Comparison of ENCODE assay signal across 9 mouse cellular contexts in the genomic region with DNA sequence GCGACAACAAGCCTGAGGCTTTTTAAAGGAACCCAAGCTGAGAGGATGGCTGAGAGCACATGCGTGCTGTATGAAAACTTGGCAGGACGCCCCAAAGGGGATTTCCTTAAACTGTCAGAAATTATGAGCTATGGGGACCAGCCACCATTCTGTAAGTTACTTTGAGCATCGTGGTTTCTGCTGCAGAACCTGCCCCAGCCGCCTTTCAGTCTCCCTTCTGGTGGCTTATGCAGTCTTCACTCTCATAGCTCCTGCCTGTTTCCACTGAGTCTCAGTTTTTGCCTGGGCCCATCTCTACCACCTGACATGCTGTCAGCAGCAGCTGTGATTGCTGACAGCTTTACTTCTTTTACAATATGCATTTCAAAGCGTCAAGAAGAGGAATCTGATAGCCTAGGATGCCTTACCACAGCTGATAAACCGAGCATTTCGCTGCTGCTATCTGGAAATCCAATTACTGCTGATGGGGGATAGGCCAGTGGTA. TPM values are rescaled to one million over a fixed set of nuclear protein-coding genes. Genes with fewer than 3 reads are reported as not detected.
DNase-seq lines count a peak whose midpoint lies in the region; ATAC-seq and TF ChIP-seq lines count a peak whose summit lies in the region.
"Had no signal": no experiment of that assay in that cellular context is flagged by ENCODE, and none has a peak within 500 bp of the region (broad histone marks: within the 10 kb centered on the region; RNA-seq: fewer than 3 reads in every experiment).

No protein-coding gene starts in this region.

- no peaks in the 10 kb centered on the region for H3K36me3 ChIP-seq in heart, embryonic 13.5 days
- H3K36me3 ChIP-seq in stomach, embryonic 14.5 days (ENCODE audit: control insufficient read depth, insufficient read depth, low read length) = no peaks in the 10 kb centered on the region
- no peaks in the 10 kb centered on the region for H3K36me3 ChIP-seq in stomach, postnatal 0 days (ENCODE audit: control insufficient read depth, insufficient read depth, low read length)
- H3K36me3 ChIP-seq in kidney, embryonic 14.5 days (ENCODE audit: control insufficient read depth, insufficient read depth, low read length) = no peaks in the 10 kb centered on the region
- no peaks in the 10 kb centered on the region for H3K36me3 ChIP-seq in splenic B cell, adult 2 months (ENCODE audit: control insufficient read depth, insufficient read depth, low read length, poor library complexity, severe bottlenecking)

- H3K27me3 ChIP-seq in heart, embryonic 13.5 days (replicated peaks) = no peaks in the 10 kb centered on the region
- no peaks in the 10 kb centered on the region for H3K27me3 ChIP-seq in stomach, embryonic 14.5 days (ENCODE audit: control insufficient read depth, insufficient read depth, low read length)
- no peaks in the 10 kb centered on the region for H3K27me3 ChIP-seq in stomach, postnatal 0 days (ENCODE audit: control insufficient read depth, insufficient read depth, low read length)
- no peaks in the 10 kb centered on the region for H3K27me3 ChIP-seq in kidney, embryonic 14.5 days (ENCODE audit: control insufficient read depth, insufficient read depth, low read length)
- H3K27me3 ChIP-seq in splenic B cell, adult 2 months (ENCODE audit: control insufficient read depth, insufficient read depth, low read length, poor library complexity, severe bottlenecking) = no peaks in the 10 kb centered on the region
- H3K27me3 ChIP-seq: megakaryocyte, embryonic 14.5 days had no signal

- H3K9me3 ChIP-seq in heart, embryonic 13.5 days = no peaks in the 10 kb centered on the region
- no peaks in the 10 kb centered on the region for H3K9me3 ChIP-seq in stomach, embryonic 14.5 days (ENCODE audit: control insufficient read depth, low read depth, low read length)
- no peaks in the 10 kb centered on the region for H3K9me3 ChIP-seq in stomach, postnatal 0 days (ENCODE audit: control insufficient read depth, low read length)
- H3K9me3 ChIP-seq in kidney, embryonic 14.5 days (ENCODE audit: control insufficient read depth, low read length) = no peaks in the 10 kb centered on the region

- intact Hi-C loops in heart, postnatal 25 days (cut with DNase I) = no loop called here

- 27% methylated on average over 8 of the region's 8 CpGs for WGBS in heart, embryonic 13.5 days
- 39% methylated on average over 8 of the region's 8 CpGs for WGBS in stomach, embryonic 14.5 days
- WGBS in stomach, postnatal 0 days = 35% methylated on average over 8 of the region's 8 CpGs
- WGBS in kidney, embryonic 14.5 days = 51% methylated on average over 8 of the region's 8 CpGs

- H3K4me1 ChIP-seq in heart, embryonic 13.5 days = peaks cover 18% of the 10 kb centered on the region
- no peaks in the 10 kb centered on the region for H3K4me1 ChIP-seq in stomach, embryonic 14.5 days (ENCODE audit: control insufficient read depth, insufficient read depth, low read length)
- H3K4me1 ChIP-seq in stomach, postnatal 0 days (replicated peaks; ENCODE audit: control insufficient read depth, insufficient read depth) = no peaks in the 10 kb centered on the region
- no peaks in the 10 kb centered on the region for H3K4me1 ChIP-seq in kidney, embryonic 14.5 days (ENCODE audit: control insufficient read depth, insufficient read depth, low read length)

- no peak overlapping the region for H3K9ac ChIP-seq in heart, embryonic 13.5 days
- H3K9ac ChIP-seq in stomach, embryonic 14.5 days (replicated peaks; ENCODE audit: low read depth, low read length) = no peak overlapping the region
- no peak overlapping the region for H3K9ac ChIP-seq in stomach, postnatal 0 days (ENCODE audit: low read length)
- H3K9ac ChIP-seq in kidney, embryonic 14.5 days (ENCODE audit: low read depth, low read length) = no peak overlapping the region

- no peak overlapping the region for H3K4me3 ChIP-seq in heart, embryonic 13.5 days
- H3K4me3 ChIP-seq in stomach, embryonic 14.5 days (ENCODE audit: low read depth, low read length) = no peak overlapping the region
- H3K4me3 ChIP-seq in stomach, postnatal 0 days (ENCODE audit: low read depth, low read length) = no peak overlapping the region
- no peak overlapping the region for H3K4me3 ChIP-seq in kidney, embryonic 14.5 days (ENCODE audit: low read length)
- H3K4me3 ChIP-seq: megakaryocyte, embryonic 14.5 days had no signal

- H3K27ac ChIP-seq in heart, embryonic 13.5 days (replicated peaks) = no peak overlapping the region
- H3K27ac ChIP-seq in stomach, embryonic 14.5 days (ENCODE audit: low read length) = no peak overlapping the region
- no peak overlapping the region for H3K27ac ChIP-seq in stomach, postnatal 0 days (replicated peaks)
- no peak overlapping the region for H3K27ac ChIP-seq in kidney, embryonic 14.5 days (ENCODE audit: low read depth, low read length)

- no peak for ATAC-seq in heart, embryonic 13.5 days (ENCODE audit: extremely low read depth, insufficient number of reproducible peaks, low FRiP score, low TSS enrichment)
- peak; percentile 49; the same call in 1 of the 2 replicates for ATAC-seq in stomach, embryonic 14.5 days (ENCODE audit: insufficient number of reproducible peaks, insufficient read depth, low FRiP score, low read depth)
- no peak; the same call in 1 of the 2 replicates for ATAC-seq in stomach, postnatal 0 days (ENCODE audit: low FRiP score, low TSS enrichment)
- ATAC-seq in kidney, embryonic 14.5 days (ENCODE audit: low FRiP score, low TSS enrichment) = 0 out of 2 replicates have a peak, but pooled peaks have one; percentile 43
- no peak for ATAC-seq in granulocyte monocyte progenitor cell, adult 5-6 weeks (replicated peaks; ENCODE audit: poor library complexity, severe bottlenecking)

- no peak for TF ChIP-seq EP300 in stomach, postnatal 0 days (optimal IDR thresholded peaks at IDR 0.05)

- TF ChIP-seq CTCF in stomach, postnatal 0 days (IDR thresholded peaks at IDR 0.05; ENCODE audit: low read depth) = no peak

- H3K4me2 ChIP-seq in heart, embryonic 13.5 days = peak overlapping the region; percentile 11; the same call in 1 of the 2 replicates
- H3K4me2 ChIP-seq in stomach, embryonic 14.5 days (replicated peaks; ENCODE audit: low read depth, low read length) = no peak overlapping the region
- no peak overlapping the region for H3K4me2 ChIP-seq in stomach, postnatal 0 days (replicated peaks; ENCODE audit: low read depth)
- H3K4me2 ChIP-seq in kidney, embryonic 14.5 days (replicated peaks; ENCODE audit: low read depth, low read length) = no peak overlapping the region

- DNase-seq in heart, postnatal 25 days (ENCODE audit: low spot score) = no peak
- DNase-seq in stomach, postnatal 0 days (ENCODE audit: low spot score) = no peak
- peak; percentile 6 for DNase-seq in splenic B cell, adult 2 months (ENCODE audit: low read depth, low spot score)
- no peak for DNase-seq in spleen, adult 18-20 months

RNA-seq across cellular contexts. Expression of a gene that starts 13.3 kb away (rescaled TPM):
- 0.47 TPM in 1 of 2 replicates, not detected in the other for polyA plus RNA-seq in heart, embryonic 13.5 days (2015; fragmentation: Nextera tagmentation; extraction: Ambion mirVana)
- not detected for total RNA-seq in heart, postnatal 25 days (2021)
- polyA plus RNA-seq in stomach, embryonic 14.5 days (2014; fragmentation: Nextera tagmentation; extraction: Ambion mirVana) = not detected in 2 replicates
- polyA plus RNA-seq in stomach, postnatal 0 days (2015; fragmentation: Nextera tagmentation; extraction: Ambion mirVana) = 0.17 TPM in 1 of 2 replicates, not detected in the other
- not detected in 2 replicates for polyA plus RNA-seq in kidney, embryonic 14.5 days (2014; fragmentation: Nextera tagmentation; extraction: Ambion mirVana)
- total RNA-seq in granulocyte monocyte progenitor cell, adult 5-6 weeks (2014; fragmentation: Nextera tagmentation) = not detected in 2 replicates
- total RNA-seq in granulocyte monocyte progenitor cell, adult 5-6 weeks (2017) = not detected in 2 replicates

RNA-seq across cellular contexts. Expression of a gene that starts 29.1 kb away (rescaled TPM):
- polyA plus RNA-seq in heart, embryonic 13.5 days (2015; fragmentation: Nextera tagmentation; extraction: Ambion mirVana) = 3.4 and 3.7 TPM in 2 replicates
- total RNA-seq in heart, postnatal 25 days (2021) = 1 to 10 TPM; 6.4 to 8.0 TPM
- polyA plus RNA-seq in stomach, embryonic 14.5 days (2014; fragmentation: Nextera tagmentation; extraction: Ambion mirVana) = 4.1 and 5.0 TPM in 2 replicates
- 2.0 and 2.5 TPM in 2 replicates for polyA plus RNA-seq in stomach, postnatal 0 days (2015; fragmentation: Nextera tagmentation; extraction: Ambion mirVana)
- polyA plus RNA-seq in kidney, embryonic 14.5 days (2014; fragmentation: Nextera tagmentation; extraction: Ambion mirVana) = 1.1 and 2.0 TPM in 2 replicates
- total RNA-seq in granulocyte monocyte progenitor cell, adult 5-6 weeks (2014; fragmentation: Nextera tagmentation) = 14.0 and 16.1 TPM in 2 replicates
- total RNA-seq in granulocyte monocyte progenitor cell, adult 5-6 weeks (2017) = 6.3 and 6.5 TPM in 2 replicates

RNA-seq across cellular contexts. Expression of a gene that starts 40.1 kb away (rescaled TPM):
- polyA plus RNA-seq in heart, embryonic 13.5 days (2015; fragmentation: Nextera tagmentation; extraction: Ambion mirVana) = 0.31 and 0.91 TPM in 2 replicates
- total RNA-seq in heart, postnatal 25 days (2021) = not detected
- 1.1 TPM in 1 of 2 replicates, not detected in the other for polyA plus RNA-seq in stomach, embryonic 14.5 days (2014; fragmentation: Nextera tagmentation; extraction: Ambion mirVana)
- polyA plus RNA-seq in stomach, postnatal 0 days (2015; fragmentation: Nextera tagmentation; extraction: Ambion mirVana) = 0.21 TPM in 1 of 2 replicates, not detected in the other
- polyA plus RNA-seq in kidney, embryonic 14.5 days (2014; fragmentation: Nextera tagmentation; extraction: Ambion mirVana) = not detected in 2 replicates
- 0.83 TPM in 1 of 2 replicates, not detected in the other for total RNA-seq in granulocyte monocyte progenitor cell, adult 5-6 weeks (2014; fragmentation: Nextera tagmentation)
- total RNA-seq in granulocyte monocyte progenitor cell, adult 5-6 weeks (2017) = 0.34 and 1.7 TPM in 2 replicates

RNA-seq across cellular contexts. Expression of a gene that starts 43.7 kb away (rescaled TPM):
- 0.95 and 1.2 TPM in 2 replicates for polyA plus RNA-seq in heart, embryonic 13.5 days (2015; fragmentation: Nextera tagmentation; extraction: Ambion mirVana)
- 1 to 10 TPM; 3.9 to 4.0 TPM for total RNA-seq in heart, postnatal 25 days (2021)
- polyA plus RNA-seq in stomach, embryonic 14.5 days (2014; fragmentation: Nextera tagmentation; extraction: Ambion mirVana) = 1.8 and 1.9 TPM in 2 replicates
- polyA plus RNA-seq in stomach, postnatal 0 days (2015; fragmentation: Nextera tagmentation; extraction: Ambion mirVana) = 0.61 and 0.87 TPM in 2 replicates
- polyA plus RNA-seq in kidney, embryonic 14.5 days (2014; fragmentation: Nextera tagmentation; extraction: Ambion mirVana) = 0.59 and 0.77 TPM in 2 replicates
- total RNA-seq in granulocyte monocyte progenitor cell, adult 5-6 weeks (2014; fragmentation: Nextera tagmentation) = not detected in 2 replicates
- total RNA-seq in granulocyte monocyte progenitor cell, adult 5-6 weeks (2017) = not detected in 2 replicates

Comparison
In these comparisons a context has a peak if more than half of its experiments do, and no peak if none do; other contexts are left out.
1. ATAC-seq: peak in stomach, embryonic 14.5 days (single experiment) and kidney, embryonic 14.5 days (single experiment); none in heart, embryonic 13.5 days (single experiment), stomach, postnatal 0 days (single experiment) and granulocyte monocyte progenitor cell, adult 5-6 weeks (single experiment).